Mouse (Mus musculus) kidney, adult 11 months (tissue): ENCODE measurements around the gene Pex10.

Experiments
- DNase-seq: peaks from one replicate; pipeline ENCODE4 v3.0.0; 2022

Gene Pex10

GRCm38 (mm10) chr4:155066834-155067522, at the start of gene Pex10:
Gene Pex10, plus strand, starts transcription at chr4:155067016.
- DNase-seq, result peak; percentile 95

GRCm38 (mm10) chr4:155017253-155017878, 49.5 kb upstream of the Pex10 start:
- DNase-seq, result no peak

- DNase-seq, result no peak
Observed at GRCm38 (mm10) chr4:155018066-155018465, 48.8 kb upstream of the Pex10 start.

GRCm38 (mm10) chr4:155018601-155019335, 48.0 kb upstream of the Pex10 start:
- DNase-seq, result no peak

- no peak for DNase-seq
Observed at GRCm38 (mm10) chr4:155019336-155019847, 47.4 kb upstream of the Pex10 start.

GRCm38 (mm10) chr4:155020141-155020540, 46.7 kb upstream of the Pex10 start:
- no peak for DNase-seq

GRCm38 (mm10) chr4:155020813-155021212, 46.0 kb upstream of the Pex10 start:
- no peak for DNase-seq

- no peak for DNase-seq
Observed at GRCm38 (mm10) chr4:155022228-155022855, 44.5 kb upstream of the Pex10 start.

- DNase-seq, result no peak
Observed at GRCm38 (mm10) chr4:155024170-155025010, 42.4 kb upstream of the Pex10 start.

- no peak for DNase-seq
Observed at GRCm38 (mm10) chr4:155033115-155033514, 33.7 kb upstream of the Pex10 start.

- no peak for DNase-seq
Observed at GRCm38 (mm10) chr4:155034202-155034601, 32.6 kb upstream of the Pex10 start.

- no peak for DNase-seq
Observed at GRCm38 (mm10) chr4:155034787-155035186, 32.0 kb upstream of the Pex10 start.

- DNase-seq, result no peak
Observed at GRCm38 (mm10) chr4:155040197-155040596, 26.6 kb upstream of the Pex10 start.

- no peak for DNase-seq
Observed at GRCm38 (mm10) chr4:155040696-155041095, 26.1 kb upstream of the Pex10 start.

GRCm38 (mm10) chr4:155042606-155043288, 24.1 kb upstream of the Pex10 start:
- no peak for DNase-seq

- DNase-seq, result no peak
Observed at GRCm38 (mm10) chr4:155043289-155043625, 23.6 kb upstream of the Pex10 start.

GRCm38 (mm10) chr4:155046636-155047035, 20.2 kb upstream of the Pex10 start:
- DNase-seq, result no peak

GRCm38 (mm10) chr4:155050116-155050515, 16.7 kb upstream of the Pex10 start:
- DNase-seq, result no peak

GRCm38 (mm10) chr4:155056724-155057123, 10.1 kb upstream of the Pex10 start, which contains the start of gene Plch2:
Gene Plch2, minus strand, starts transcription at chr4:155056784.
- no peak for DNase-seq

- no peak for DNase-seq
Observed at GRCm38 (mm10) chr4:155058325-155058724, 8.5 kb upstream of the Pex10 start.

- peak; percentile 30 for DNase-seq
Observed at GRCm38 (mm10) chr4:155063895-155064294, 2.9 kb upstream of the Pex10 start.

- no peak for DNase-seq
Observed at GRCm38 (mm10) chr4:155064474-155064873, 2.3 kb upstream of the Pex10 start.
